Mouse (Mus musculus): Measurements from ENCODE around the gene Flt1. TPM values are rescaled to one million over a fixed set of nuclear protein-coding genes. Genes with fewer than 3 reads are reported as not detected.
A peak's percentile ranks its signal among the peaks of the same experiment; 100 is the strongest.

Flt1 gene
- polyA plus RNA-seq, 1 experiment from 2014 or later: 22.9 TPM

DNA sequence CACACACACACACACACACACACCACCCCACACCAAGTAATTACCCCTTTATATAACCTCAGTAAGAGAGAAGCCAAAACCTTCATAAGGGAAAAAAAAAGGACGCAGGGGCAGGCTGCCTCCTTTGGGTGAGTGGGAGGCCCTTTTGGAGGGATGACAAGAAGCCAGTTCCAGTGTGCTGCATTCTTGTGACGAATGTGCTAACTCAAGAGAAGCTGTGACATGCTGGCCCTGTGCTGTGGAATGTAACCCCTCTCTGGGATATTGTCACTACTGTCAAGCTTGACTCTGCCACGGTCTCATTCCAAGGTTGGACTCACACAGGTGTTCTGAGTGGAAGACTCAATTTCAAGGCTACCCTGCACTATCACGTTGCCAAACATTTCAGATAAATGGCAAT, 93.1 kb downstream of the Flt1 start:
- ATAC-seq (ENCODE audit: insufficient read depth) (no peak), DNase-seq (no peak)
- H3K9ac ChIP-seq: no peak overlapping the region
- WGBS: 62% methylated on average over 4 of the region's 4 CpGs
- no peak overlapping the region for H3K4me3 ChIP-seq (ENCODE audit: low read depth, low read length)
- no peak overlapping the region for H3K27ac ChIP-seq (ENCODE audit: low read depth)
- H3K27me3 ChIP-seq (ENCODE audit: insufficient read depth, low read length): no peaks in the 10 kb centered on the region
- H3K4me1 ChIP-seq (ENCODE audit: insufficient read depth): no peaks in the 10 kb centered on the region
- no peak overlapping the region for H3K4me2 ChIP-seq
- no peaks in the 10 kb centered on the region for H3K36me3 ChIP-seq (ENCODE audit: insufficient read depth)
- no peak for TF ChIP-seq CTCF (IDR thresholded peaks at IDR 0.05; ENCODE audit: low read depth)
- H3K9me3 ChIP-seq (ENCODE audit: low read depth, low read length): no peaks in the 10 kb centered on the region

DNA sequence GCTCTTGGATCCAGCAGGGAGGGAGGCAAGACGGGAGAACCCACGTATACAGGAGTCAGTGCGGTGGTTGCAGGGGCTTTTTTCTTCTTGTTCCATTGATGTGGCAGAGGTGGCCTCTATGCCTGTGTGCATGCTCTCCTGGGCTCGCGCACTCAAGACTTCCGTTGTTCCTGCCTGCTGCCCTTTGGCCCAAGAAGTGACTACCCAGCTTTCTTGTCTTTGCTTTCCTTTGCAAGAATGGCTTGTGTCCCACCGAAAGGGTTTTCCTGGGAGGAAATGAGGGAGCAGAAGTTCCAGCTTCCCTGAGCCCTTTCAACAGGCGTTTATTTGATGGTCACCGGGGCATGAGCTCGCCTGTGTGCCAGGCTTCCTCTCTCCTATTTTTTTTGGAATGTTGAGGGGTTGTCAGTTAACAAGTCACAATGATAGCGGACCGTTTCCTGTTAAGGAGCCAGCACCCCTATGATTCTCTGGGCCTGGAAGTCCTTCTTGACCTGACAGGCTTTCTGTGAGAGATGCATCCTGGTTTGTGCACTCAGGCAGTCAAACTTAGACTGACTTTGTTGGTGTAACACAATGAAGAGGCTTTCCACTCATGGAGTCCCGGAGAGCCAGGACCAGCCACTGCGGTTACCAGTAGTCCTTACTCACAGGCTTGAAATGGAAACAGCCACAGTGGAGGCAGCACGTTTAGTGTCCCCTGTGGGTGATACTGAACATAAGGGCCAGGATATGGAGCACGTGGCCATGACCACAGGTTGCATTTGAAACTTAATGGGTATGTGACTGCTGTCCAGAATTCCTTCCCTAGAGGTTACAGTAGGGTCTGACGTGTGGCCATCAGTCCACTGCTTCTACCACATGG, 95.2 kb downstream of the Flt1 start:
- Histone ChIP-seq H3K9me3 (ENCODE audit: low read depth, low read length) (no peaks in the 10 kb centered on the region), H3K9ac (no peak overlapping the region), H3K4me1 (ENCODE audit: insufficient read depth) (no peaks in the 10 kb centered on the region), H3K4me2 (no peak overlapping the region), H3K36me3 (ENCODE audit: insufficient read depth) (no peaks in the 10 kb centered on the region), H3K27ac (ENCODE audit: low read depth) (0 out of 2 replicates have a peak overlapping the region, but pooled peaks have one; percentile 30), H3K4me3 (ENCODE audit: low read depth, low read length) (no peak overlapping the region), H3K27me3 (ENCODE audit: insufficient read depth, low read length) (no peaks in the 10 kb centered on the region)
- DNase-seq: no peak
- no peak for TF ChIP-seq CTCF (IDR thresholded peaks at IDR 0.05; ENCODE audit: low read depth)
- 67% methylated on average over 17 of the region's 17 CpGs for WGBS
- ATAC-seq (ENCODE audit: insufficient read depth): no peak

DNA sequence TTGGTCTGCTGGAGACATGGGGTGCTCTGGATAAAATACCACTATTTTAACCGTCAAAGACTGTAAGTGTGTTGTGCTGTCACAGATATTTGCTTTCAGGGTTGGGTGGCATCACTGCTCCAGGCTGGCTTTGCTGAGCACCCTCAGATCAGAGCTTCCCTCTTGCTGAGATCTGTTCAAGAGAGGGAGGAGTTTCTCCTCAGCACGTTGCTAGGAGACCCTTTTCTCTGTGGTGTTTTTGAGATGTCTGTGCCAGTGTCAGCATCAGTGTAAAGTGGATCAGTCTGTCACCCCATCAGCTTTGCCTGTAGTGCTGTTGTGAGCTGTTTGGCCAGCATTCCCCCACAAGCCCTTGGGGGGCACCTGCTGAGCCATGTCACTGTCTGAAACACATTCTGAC, 98.9 kb downstream of the Flt1 start:
- WGBS: 47% methylated on average over 2 of the region's 2 CpGs
- ATAC-seq (ENCODE audit: insufficient read depth) (no peak), DNase-seq (no peak)
- Histone ChIP-seq H3K4me3 (ENCODE audit: low read depth, low read length) (no peak overlapping the region), H3K4me1 (ENCODE audit: insufficient read depth) (no peaks in the 10 kb centered on the region), H3K36me3 (ENCODE audit: insufficient read depth) (no peaks in the 10 kb centered on the region), H3K27ac (ENCODE audit: low read depth) (no peak overlapping the region), H3K9me3 (ENCODE audit: low read depth, low read length) (no peaks in the 10 kb centered on the region), H3K27me3 (ENCODE audit: insufficient read depth, low read length) (no peaks in the 10 kb centered on the region), H3K4me2 (no peak overlapping the region), H3K9ac (no peak overlapping the region)
- no peak for TF ChIP-seq CTCF (IDR thresholded peaks at IDR 0.05; ENCODE audit: low read depth)

DNA sequence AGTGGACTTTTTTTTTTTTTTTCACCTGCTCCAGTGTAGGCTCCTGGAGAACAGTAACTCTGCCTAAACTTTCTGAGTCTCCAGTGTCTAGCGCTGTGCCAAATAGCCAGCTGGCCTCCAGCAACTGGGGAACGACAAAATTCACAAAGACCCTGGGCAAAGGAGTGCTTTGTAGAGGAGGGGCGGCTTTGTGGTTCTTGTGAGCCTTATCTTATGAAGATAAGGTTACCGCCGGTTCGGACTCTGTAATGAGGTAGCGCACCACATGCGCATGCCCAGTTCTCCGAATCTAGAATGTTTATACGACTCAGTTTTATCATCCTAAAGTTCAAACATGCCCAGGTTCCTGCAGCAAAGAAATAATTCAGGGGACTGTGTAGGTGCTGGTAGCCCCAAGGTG, 102.1 kb downstream of the Flt1 start:
- H3K9me3 ChIP-seq (ENCODE audit: low read depth, low read length): no peaks in the 10 kb centered on the region
- no peak overlapping the region for H3K4me3 ChIP-seq (ENCODE audit: low read depth, low read length)
- no peak overlapping the region for H3K27ac ChIP-seq (ENCODE audit: low read depth)
- WGBS: 42% methylated on average over 10 of the region's 10 CpGs
- no peak overlapping the region for H3K9ac ChIP-seq
- peak overlapping the region; percentile 27; the same call in 1 of the 2 replicates for H3K4me2 ChIP-seq
- DNase-seq: no peak
- no peaks in the 10 kb centered on the region for H3K27me3 ChIP-seq (ENCODE audit: insufficient read depth, low read length)
- peaks cover 3% of the 10 kb centered on the region; the same call in 1 of the 2 replicates for H3K4me1 ChIP-seq (ENCODE audit: insufficient read depth)
- TF ChIP-seq CTCF (IDR thresholded peaks at IDR 0.05; ENCODE audit: low read depth): no peak
- no peaks in the 10 kb centered on the region for H3K36me3 ChIP-seq (ENCODE audit: insufficient read depth)
- no peak for ATAC-seq (ENCODE audit: insufficient read depth)

DNA sequence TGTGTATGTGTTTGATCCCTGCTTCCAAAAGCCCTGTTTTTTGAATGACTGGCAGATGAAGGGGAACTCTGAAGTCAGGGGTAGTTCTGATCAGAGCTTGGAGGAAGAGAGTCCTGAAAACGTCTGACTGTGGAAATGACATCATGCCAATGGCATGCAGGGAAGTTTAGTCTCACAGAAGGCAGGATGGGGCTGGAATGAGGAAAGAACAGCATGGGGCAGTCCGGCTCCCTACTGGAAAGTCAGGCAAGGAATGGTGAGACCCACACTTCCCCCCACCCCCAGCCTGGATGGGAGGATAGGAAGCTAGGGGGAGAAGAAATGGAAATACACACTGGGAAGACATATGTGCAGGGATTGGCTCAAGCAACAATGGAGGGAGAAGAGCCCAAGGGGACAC, 105.6 kb downstream of the Flt1 start:
- Histone ChIP-seq H3K4me1 (ENCODE audit: insufficient read depth) (peaks cover 3% of the 10 kb centered on the region; the same call in 1 of the 2 replicates), H3K27ac (ENCODE audit: low read depth) (peak overlapping the region; percentile 34; the same call in 1 of the 2 replicates), H3K36me3 (ENCODE audit: insufficient read depth) (no peaks in the 10 kb centered on the region), H3K27me3 (ENCODE audit: insufficient read depth, low read length) (no peaks in the 10 kb centered on the region), H3K4me2 (peak overlapping the region; percentile 43; the same call in 1 of the 2 replicates), H3K9ac (no peak overlapping the region), H3K9me3 (ENCODE audit: low read depth, low read length) (no peaks in the 10 kb centered on the region), H3K4me3 (ENCODE audit: low read depth, low read length) (no peak overlapping the region)
- peak; percentile 82 for ATAC-seq (ENCODE audit: insufficient read depth)
- peak; percentile 75 for DNase-seq
- no peak for TF ChIP-seq CTCF (IDR thresholded peaks at IDR 0.05; ENCODE audit: low read depth)
- 4% methylated on average over 2 of the region's 2 CpGs for whole genome bisulfite sequencing

DNA sequence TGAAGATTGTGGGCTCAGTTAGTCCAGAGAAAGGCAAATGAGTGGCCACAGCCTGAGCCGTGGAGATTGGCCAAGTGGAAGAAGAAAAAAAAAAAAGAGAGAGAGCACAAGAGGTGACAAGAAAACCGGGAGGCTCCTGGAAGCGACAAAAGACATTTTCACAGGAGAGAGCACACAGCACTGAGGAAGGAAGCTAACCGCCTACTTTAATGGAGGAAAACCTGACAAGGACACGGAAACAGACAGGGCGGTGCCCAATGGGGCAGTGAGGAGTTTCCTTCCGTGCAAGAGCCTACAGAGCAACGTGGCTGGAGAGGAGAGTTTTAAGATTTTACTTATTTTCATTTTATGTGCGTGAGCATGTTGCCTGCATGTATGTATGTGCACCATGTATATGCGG, 107.6 kb downstream of the Flt1 start:
- Histone ChIP-seq H3K9ac (no peak overlapping the region), H3K9me3 (ENCODE audit: low read depth, low read length) (no peaks in the 10 kb centered on the region), H3K36me3 (ENCODE audit: insufficient read depth) (no peaks in the 10 kb centered on the region), H3K27ac (ENCODE audit: low read depth) (no peak overlapping the region), H3K4me2 (no peak overlapping the region), H3K4me3 (ENCODE audit: low read depth, low read length) (no peak overlapping the region), H3K4me1 (ENCODE audit: insufficient read depth) (peaks cover 3% of the 10 kb centered on the region; the same call in 1 of the 2 replicates), H3K27me3 (ENCODE audit: insufficient read depth, low read length) (no peaks in the 10 kb centered on the region)
- DNase-seq: no peak
- ATAC-seq (ENCODE audit: insufficient read depth): no peak
- no peak for TF ChIP-seq CTCF (IDR thresholded peaks at IDR 0.05; ENCODE audit: low read depth)
- WGBS: 76% methylated on average over 10 of the region's 10 CpGs

DNA sequence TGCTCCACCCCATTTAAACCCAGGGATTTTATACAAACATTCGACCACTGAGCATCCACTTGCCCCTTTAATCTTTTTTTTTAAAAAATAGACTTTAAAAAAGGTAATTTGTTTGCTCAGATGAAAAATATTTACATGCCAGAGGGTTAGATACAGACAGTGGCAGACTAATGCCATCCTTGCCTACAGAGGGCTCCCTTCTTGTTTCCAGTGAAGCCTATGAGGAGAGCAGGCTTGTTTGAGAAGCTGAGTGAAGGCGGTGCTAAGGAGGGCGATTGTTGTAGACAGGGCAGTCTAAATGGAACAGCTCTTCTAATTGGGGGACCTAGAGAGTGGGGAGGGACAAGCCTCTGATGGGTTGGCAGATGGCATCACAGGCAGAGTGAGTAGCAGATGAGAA, 109.4 kb downstream of the Flt1 start:
- ATAC-seq (ENCODE audit: insufficient read depth) (no peak), DNase-seq (no peak)
- H3K27ac ChIP-seq (ENCODE audit: low read depth): no peak overlapping the region
- H3K36me3 ChIP-seq (ENCODE audit: insufficient read depth): no peaks in the 10 kb centered on the region
- H3K4me1 ChIP-seq (ENCODE audit: insufficient read depth): peaks cover 3% of the 10 kb centered on the region; the same call in 1 of the 2 replicates
- H3K4me2 ChIP-seq: no peak overlapping the region
- TF ChIP-seq CTCF (IDR thresholded peaks at IDR 0.05; ENCODE audit: low read depth): no peak
- no peaks in the 10 kb centered on the region for H3K9me3 ChIP-seq (ENCODE audit: low read depth, low read length)
- WGBS: 56% methylated on average over 3 of the region's 3 CpGs
- no peak overlapping the region for H3K4me3 ChIP-seq (ENCODE audit: low read depth, low read length)
- H3K9ac ChIP-seq: no peak overlapping the region
- no peaks in the 10 kb centered on the region for H3K27me3 ChIP-seq (ENCODE audit: insufficient read depth, low read length)
